Mouse (Mus musculus): Measurements from ENCODE around the gene Tmem210. TPM values are rescaled to one million over a fixed set of nuclear protein-coding genes. Genes with fewer than 3 reads are reported as not detected.
A peak's percentile ranks its signal among the peaks of the same experiment; 100 is the strongest.

Tmem210 gene
- total RNA-seq, 2 experiments from 2014 or later, result not detected

DNA sequence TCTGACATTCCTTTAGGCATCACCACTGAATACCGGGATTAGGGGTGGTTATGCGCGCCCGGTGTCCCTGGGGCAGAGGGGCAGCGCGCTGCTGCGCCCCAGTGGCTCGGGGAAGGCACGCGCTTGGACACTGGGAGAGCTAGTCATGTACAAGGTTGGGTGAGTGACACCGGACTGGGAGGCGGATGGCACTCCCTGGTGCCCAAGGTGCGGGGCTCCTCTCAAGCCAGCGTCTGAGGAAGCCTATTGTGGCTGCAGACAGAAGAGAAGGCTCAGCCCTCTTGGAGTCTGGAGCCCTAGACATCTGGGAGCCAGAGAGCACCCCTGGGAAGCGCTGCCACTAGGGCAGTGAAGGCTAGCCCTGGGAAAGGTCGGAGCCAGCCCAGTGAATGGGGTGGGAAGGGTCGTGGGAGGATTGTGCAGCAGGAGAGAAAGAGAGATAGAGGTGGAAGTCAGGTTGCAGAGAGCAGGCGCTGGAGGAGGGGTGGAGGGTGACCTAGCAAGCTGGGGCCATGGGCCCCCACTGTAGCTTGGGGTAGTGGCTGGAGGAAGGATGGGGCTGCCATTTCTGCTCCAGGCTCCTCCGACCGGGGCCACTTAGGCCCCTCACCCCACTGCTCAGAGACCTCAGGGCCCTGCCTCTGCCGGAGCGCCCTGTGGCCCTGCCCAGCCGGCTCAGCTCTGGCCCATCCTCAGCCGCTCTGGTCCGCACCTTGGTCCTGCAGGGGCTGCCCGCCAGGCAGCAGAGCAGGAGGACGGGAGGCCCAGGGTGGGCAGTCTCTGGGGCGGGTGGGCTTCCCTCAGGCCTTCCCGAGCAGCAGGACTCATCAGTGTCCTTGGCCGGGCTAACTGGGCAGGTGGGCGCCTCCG is 3.5 kb downstream of the Tmem210 start:
- peak in 1 of 2 experiments; percentile 24 for DNase-seq
- intact Hi-C loops (cut with DNase I), result loop anchor here (2.0 kb wide), 1 partner anchor 63 kb away; no protein-coding TSS in a partner anchor

DNA sequence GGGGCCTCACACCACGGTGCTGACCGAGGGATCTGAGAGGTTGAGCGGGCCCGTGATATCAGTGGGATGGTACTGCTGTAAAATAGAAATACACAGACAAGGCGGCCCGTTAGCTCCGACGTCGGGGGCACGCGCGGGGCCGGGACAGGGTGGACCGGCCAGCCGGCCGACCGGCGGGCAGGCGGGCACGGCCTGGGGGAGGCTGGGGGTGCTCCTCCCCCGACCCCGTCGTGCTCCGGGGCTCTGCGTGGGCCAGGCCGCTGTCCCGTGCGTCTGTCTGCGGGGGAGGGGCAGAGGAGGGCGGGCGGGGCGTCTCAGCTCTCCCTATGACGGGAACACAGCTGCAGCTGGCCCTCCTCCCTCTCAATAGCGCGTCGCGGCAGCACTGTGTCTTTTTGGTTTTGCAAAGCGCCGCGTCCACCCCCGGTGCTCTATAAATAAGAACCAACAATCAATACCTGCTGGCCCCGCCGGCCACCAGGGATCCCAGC is 4.2 kb downstream of the Tmem210 start:
- intact Hi-C loops (cut with DNase I), result loop anchor here (2.0 kb wide), 1 partner anchor 63 kb away; no protein-coding TSS in a partner anchor
- peak; percentile 25 to 36 for DNase-seq

DNA sequence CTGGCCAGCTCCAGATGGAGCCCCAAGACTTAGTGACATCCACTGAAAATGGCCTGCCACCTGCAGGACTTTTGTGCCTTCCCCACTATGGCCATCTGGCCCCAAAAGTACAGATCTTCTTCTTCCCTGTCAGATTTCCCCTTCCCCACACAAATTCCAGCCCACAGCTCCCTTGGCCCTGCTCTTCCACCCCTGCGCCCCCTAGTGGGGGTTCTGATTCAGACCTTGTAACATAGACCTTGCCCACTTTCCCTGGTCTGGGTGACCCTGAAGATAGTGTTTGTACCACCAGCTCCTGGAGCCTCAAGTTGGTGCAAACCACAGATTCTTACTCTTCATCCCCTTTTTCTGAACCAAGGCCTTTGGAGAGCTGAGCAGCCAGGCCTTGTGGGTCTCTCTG is 4.9 kb downstream of the Tmem210 start:
- intact Hi-C loops (cut with DNase I), result loop anchor here (2.0 kb wide), 1 partner anchor 64 kb away; no protein-coding TSS in a partner anchor
- peak; percentile 74 to 90 for DNase-seq

DNA sequence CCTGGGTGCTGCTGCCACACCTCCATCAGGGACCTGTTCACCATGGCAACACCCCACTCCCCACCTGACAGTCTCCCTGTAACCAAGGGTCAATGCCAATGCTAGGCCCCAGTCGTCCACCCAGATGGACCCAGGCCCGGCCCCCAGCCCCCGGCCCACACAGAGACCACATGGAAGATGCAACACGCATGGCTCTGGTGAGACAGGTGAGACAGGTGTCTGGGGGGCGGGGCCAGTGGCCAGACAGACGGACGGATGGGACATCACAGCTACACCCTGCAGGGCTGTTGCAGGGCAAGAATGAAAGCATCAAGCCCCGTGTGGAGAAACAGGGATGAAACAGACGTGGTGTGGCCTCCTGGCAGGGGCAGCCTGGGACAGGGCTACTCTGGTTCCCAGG is 5.8 kb downstream of the Tmem210 start:
- intact Hi-C loops (cut with DNase I), result loop anchor here (2.0 kb wide), 1 partner anchor 65 kb away; no protein-coding TSS in a partner anchor
- DNase-seq, result no peak

DNA sequence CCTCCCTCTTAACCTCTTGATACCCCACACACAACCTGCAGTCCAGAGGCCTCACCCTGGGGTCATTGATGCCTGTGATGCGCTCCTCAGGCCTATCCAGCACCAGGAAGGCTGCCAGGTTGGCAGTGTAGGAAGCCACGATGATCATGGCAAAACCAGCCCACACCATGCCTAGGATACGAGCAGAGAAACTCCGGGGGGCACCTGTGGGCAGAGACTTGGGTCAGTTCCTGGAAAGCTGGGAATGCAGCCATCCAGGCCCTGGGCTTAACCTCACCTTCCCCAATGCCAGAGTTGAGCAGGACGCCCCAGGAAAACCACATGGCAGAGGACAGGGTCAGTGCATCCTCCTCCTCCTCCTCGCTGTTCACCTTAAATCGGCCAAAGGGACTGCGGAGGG is 9.1 kb downstream of the Tmem210 start:
- intact Hi-C loops (cut with DNase I), result no loop called here
- DNase-seq, result no peak

DNA sequence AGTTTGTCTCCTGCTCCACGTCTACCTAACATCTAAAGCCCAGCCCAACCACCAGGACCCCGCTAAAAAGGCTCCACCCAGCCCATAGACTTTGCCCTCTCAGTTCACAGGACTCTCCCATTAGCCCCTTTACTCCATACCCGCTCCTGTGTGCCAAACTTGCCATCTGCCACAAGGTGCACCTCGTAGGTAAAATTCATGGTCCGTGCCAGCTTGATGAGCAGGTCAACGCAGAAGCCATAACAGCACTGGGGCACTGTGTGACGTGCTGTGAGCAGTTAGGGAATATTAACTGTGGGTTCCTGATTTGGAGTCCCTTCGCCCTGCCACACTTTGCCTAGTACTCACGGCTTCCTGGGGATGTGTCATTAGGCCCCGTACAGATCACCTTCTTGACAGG is 10.1 kb downstream of the Tmem210 start:
- DNase-seq, result no peak
- intact Hi-C loops (cut with DNase I), result no loop called here

DNA sequence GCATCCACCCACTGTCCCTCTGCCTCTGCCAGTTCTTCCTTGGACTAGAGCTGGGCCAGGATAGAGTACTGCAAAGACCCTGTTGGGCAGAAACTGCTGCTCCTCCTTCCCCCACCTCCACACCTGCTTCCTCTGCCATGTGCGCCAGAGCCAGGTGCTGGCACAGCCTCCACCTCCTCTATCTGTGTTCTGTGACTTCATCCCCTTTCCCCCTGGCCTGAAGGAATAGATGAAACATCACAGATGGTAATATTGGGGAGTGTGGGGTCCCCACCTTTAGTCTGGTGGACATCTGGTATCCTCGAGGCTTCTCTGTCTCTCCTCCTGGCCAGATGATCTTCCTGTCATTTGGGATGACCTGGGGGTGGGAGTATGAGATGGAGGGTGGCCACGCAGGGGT is 15.5 kb downstream of the Tmem210 start:
- no peak for DNase-seq
- intact Hi-C loops (cut with DNase I), result no loop called here

DNA sequence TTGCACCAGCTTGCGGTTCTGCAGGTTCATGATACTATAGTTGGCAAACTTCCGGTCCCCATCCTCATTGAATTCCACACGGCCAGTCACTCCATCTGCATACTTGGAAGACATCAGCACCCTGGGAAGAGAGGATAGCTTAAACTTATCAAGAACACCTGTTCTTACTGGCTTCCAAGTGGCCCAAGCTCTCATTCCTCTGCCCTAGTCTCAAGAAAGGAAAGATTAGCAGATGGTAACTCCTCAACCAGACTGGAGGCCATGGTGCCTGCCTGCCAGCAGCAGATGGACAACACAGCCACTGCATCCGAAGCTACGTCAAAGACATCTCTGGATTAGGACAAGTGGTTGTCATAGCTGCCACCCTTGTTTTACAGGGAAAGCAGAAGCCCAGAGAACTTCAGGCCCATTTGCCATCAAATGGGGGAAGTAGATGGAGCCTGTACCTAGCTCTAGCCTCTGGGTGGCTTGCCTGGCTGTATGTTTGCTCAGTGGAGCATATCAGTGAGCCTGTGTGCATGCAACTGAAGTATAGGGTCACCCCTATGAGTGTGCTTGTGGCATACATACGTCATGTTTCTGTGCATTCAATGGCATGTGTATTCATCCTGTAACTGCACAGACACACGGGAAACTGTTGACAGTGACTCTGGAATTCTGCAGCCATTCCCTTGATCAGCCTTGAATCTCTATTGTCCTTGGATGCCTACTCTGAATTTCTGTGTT is 16.1 kb downstream of the Tmem210 start:
- intact Hi-C loops (cut with DNase I), result no loop called here
- no peak for DNase-seq

DNA sequence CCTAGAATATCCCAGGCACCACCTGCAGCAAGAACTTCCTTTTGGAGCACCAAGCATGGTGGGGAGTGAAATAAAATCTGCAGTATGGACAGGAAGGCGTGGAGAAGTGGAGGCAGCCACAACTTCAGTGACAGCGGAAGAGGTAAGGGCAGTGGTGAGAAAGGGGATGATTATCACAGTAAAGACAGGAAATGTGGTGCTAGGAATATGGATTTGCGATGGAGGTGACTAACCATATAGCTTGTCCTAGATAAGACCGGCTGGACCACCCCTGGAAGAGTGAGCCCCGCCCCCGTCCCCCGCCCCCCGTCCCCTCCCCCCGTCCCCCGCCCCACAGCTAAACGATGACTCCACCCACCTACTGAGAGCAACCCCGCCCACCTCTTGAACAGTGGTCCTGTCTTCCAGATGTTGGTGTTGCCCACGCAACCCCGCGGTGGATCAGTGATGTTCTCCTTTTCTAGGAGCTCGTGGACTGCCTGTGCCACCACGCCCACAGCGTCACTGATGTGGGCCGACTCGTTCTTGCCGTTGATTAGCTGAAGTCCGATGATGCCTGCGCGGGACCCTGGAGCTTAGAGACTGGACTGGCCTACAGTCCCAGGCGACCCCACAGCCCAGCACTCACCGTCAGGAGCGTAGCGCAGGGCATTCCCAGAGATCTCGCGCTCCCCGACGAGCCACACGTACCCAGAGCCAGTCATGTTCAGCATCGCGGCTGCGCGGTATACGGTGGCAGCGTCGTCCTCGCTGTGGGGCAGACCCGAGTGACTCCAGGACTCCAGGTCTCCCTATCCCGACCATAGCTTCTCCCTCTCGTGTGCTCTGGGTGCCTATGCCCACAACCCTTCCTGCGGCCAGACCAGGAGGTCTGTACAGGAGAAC is 17.0 kb downstream of the Tmem210 start:
- intact Hi-C loops (cut with DNase I), result no loop called here
- no peak for DNase-seq

DNA sequence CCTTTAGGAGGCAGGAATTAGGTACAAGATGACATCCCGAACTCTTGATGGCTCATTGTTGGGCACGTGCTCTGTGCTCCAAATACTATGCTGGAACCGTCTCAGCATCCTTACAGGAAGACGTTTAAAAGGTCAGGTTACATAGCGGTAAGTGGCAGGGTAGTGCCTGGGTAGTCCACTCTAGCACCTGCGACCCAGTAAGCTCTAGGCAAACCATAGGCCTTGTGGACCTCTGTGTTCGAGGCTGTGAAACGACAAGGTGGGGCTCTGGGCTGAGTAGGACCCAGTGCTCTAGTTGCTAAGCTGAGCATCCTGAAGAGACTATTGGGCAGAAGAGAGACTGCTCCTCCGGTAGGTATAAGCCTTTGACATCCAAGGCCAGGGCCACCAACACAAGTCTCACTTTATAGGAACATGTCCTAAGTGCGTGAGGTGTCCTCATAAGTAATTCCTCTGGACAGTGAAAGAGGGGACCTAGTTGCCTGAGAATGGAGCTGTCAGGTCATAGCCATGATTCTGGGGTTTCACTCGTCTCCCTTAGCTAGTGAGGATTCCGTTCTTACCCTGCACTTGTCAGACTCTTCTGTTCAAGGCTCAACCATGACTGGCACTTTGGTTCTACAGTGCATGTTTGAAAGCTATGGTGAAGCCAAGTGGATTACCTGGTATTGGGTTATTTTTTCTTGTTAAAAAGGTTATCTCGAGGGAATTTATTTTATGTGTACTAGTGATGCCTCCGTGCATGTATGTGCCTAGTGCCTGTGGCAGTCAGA is 17.8 kb downstream of the Tmem210 start:
- intact Hi-C loops (cut with DNase I), result no loop called here
- no peak for DNase-seq

DNA sequence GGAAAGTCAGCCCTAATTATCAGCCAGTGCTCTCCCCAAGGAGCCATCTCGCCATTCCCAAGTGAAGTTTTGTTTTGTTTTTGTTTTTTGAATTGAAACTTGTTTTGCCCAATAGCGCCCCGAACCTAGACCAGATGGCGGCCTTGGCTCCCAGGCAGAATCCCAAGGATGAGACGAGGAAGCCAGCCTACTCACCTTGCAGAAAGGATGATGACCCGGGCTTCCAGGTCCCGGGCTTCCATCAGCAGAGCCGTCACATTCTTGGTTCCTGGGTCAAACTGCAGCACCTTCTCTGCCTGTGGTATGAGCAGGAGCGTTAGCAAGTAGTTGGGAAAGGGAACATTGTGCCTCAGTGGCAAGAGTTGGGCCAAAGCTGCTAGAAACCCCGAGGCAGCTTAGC is 22.2 kb downstream of the Tmem210 start:
- no peak for DNase-seq
- intact Hi-C loops (cut with DNase I), result no loop called here

DNA sequence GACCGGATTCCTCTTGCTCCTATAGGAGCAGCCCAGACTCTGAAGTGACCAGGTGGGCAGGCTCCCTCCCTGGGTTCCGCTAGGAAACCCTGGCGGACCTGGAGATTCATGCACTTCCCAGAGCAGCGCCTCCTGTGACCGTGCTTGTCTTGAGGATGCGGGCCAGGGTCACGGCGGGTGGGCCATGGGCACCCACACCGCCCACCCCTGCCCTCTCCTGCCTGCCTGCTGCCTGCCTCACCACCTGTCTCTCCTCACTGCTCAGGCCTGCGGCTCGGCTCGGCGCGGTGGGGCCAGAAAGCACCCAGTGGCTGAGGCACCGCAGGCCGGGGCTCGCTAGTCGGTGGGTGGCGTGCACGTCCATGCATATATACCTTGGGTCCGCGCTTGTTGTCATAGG is 23.0 kb downstream of the Tmem210 start:
- no peak for DNase-seq

DNA sequence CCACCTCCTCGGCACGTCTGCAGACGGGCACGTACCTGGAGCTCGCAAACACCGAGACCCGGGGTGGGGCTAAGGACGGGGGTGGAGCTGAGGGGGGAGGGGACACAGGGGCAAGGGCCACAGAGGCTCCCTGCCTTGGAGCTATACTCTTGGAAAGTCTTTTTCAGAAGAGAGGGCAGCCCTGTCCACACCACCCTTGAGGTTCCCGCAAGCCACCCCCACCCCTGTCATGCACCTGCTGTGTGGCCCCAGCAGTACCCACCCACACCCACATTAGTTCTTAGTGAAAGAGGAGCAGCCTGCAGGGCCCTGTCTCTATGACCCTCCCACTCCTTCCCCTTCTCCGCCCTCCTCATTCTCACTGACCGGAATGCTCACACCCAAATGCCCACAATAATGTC is 23.5 kb downstream of the Tmem210 start:
- DNase-seq, result no peak
- intact Hi-C loops (cut with DNase I), result no loop called here

More for the DNA sequence above, 23.0 kb downstream of the Tmem210 start:
- intact Hi-C loops (cut with DNase I), result no loop called here

DNA sequence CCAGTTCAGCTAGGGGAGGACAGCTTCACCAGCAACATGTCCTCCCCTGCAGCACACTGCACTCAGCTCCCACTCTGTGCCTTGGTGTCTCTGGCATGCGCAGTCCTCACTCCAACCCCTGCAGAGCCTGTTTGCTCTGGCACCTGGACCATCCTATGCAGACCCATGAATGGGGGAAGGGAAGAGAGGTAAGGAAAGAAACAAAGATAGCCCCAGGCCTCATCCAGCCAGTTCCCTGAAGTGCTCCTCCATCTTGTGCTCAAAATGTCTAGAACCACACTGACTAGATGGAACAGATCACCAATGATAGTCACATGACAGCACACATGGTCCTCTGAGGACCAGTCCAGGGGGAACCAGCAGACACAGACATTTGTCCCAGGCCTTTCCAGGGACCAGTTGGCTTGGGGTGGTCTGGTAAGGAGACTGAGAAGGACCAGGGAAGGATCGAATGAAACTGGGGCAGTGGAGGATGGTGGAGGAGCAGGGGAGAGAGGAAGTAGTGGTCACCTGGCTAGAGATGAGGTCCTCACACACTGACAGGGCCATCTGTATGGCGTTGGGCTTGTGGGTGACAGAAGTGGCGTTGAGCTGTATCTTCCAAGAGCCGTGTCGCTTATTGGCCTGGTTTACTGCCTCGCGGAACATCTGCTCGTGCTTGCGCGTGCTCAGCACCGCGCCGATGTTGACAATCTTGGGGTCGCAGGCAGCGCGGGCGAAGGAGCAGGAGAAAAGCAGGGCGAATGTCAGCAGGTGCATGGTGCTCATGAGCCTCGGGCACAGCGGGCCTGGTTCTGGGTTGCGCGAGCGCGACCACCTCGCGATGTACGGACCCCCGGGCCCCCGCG is 30.4 kb downstream of the Tmem210 start:
- intact Hi-C loops (cut with DNase I), result no loop called here

DNA sequence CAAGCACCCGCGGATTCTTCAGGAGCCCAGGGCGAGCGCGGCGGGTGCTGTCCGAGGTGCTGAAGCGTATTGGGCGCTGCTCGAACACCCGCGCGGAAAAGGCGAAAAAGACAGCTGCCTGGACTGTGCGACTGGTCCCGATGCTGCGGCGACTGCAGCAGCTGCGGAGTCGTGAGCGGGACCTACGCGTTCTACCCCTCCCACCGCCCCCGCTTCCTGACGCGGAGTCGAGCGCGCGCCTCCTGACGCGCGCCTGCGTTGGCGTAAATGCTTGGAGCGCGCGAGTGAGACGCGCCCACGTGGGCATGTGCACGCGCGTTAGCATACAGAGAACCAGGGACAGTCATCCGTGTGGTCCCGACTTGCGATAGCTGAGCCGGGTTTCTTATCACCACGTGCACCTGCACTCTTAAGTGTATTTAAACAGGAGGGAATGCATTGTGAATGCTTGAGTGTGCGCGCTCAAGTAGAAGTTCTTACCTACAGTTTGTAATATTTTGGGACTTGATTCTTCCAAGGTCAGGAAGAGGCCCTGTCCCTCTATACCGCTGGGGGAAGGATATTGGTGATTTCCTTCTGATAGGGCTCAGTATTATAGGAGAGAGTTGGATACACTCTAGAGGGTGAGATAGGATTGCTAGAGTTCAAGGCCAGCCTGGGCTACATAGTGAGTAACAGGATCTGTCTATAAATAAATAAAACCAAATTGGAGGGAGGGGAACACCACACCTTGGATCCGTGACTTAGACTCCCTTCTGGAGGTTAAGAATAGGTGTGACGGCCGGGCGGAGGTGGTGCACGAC is 31.2 kb downstream of the Tmem210 start, which contains the start of gene Grin1:
Gene Grin1, minus strand, starts transcription at position 217 of the 803 bp plus-strand sequence.
- intact Hi-C loops (cut with DNase I), result no loop called here
- DNase-seq, result peak; percentile 70 to 76

More for the DNA sequence above, 30.4 kb downstream of the Tmem210 start:
- DNase-seq, result peak in 1 of 2 experiments; percentile 10

DNA sequence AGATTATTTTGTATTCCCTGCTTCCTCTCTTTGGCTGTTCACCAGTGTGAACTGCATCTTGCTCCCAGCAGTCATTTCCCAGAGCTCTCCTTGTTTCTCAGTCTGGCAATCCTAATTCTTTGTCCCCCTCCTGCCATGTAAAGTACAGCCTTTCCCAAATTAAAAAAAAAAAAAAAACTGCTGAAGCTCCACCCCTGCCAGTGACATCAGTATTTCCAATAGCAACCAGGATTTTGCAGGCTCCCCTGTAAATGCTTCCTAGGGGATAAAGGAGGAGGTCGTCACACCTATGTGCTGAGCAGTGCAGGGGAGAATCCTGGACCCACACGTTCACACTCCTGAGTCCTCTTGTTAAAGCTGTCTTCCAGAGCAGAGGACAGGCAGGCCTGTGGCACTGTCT is 32.1 kb downstream of the Tmem210 start:
- DNase-seq, result no peak
- intact Hi-C loops (cut with DNase I), result no loop called here

DNA sequence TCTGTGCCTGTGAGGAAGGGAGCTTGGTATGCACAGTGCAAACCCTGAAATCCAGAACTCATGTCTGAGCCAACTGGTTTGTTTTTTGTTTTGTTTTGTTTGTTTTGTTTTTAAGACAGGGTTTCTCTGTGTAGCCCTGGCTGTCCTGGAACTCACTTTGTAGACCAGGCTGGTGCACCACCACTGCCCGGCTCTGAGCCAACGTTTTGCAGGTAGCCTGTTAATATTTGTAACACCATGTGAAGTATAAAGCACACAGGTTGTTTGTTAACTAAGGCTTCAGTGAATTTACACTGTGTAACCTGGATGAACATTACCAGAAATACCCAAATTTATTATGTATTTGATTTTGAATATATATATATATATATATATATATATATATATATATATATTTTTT is 38.1 kb downstream of the Tmem210 start:
- intact Hi-C loops (cut with DNase I), result no loop called here
- DNase-seq, result no peak

DNA sequence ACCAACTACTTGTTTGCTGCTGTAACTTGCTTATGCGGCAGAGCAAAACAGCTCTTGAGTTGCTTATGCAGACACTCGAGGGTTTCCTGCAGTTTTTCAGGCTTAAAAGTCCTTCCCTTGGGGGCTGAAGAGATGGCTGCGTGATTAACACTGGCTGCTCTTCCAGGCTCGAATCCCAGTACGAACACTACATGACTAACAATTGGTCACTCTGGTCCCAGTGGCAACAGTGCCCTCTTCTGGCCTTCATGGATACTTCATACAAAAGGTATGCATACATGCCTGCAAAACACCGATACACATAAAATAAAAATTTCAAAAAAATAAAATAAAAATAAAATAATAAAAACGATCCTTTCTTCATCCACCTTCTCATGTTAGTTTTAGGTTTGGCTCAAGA is 40.5 kb downstream of the Tmem210 start:
- DNase-seq, result peak; percentile 21 to 47
- intact Hi-C loops (cut with DNase I), result loop anchor here (2.0 kb wide), 1 partner anchor 136 kb away; no protein-coding TSS in a partner anchor
